Mouse (Mus musculus) hindbrain, embryonic 16.5 days (tissue): ENCODE data around the gene U2af1l4. TPM values are rescaled to one million over a fixed set of nuclear protein-coding genes. Genes with fewer than 3 reads are reported as not detected.
A peak's percentile ranks its signal among the peaks of the same experiment; 100 is the strongest.

Source experiments
- ATAC-seq: fragments of 200-750 bp; cut with Nextera tagmentation; 2 replicates; pipeline ENCODE4 v1.8.0; 2017; ENCODE audit warnings: moderate TSS enrichment, moderate library complexity
- H3K27ac ChIP-seq: fragments of 300-500 bp; sonication (generic); 2 replicates; pipeline ENCODE4 v1.5.1; 2014; ENCODE audit warnings: low read depth, mild to moderate bottlenecking, control low read depth, low read length, moderate library complexity
- H3K27me3 ChIP-seq: fragments of 300-500 bp; sonication (generic); replicated peaks from 2 replicates; pipeline ENCODE4 v1.6.1; 2014; ENCODE audit warnings: low read length; ENCODE audit not compliant: control insufficient read depth, insufficient read depth
- H3K36me3 ChIP-seq: fragments of 300-500 bp; sonication (generic); 2 replicates; pipeline ENCODE4 v1.6.1; 2014; ENCODE audit warnings: mild to moderate bottlenecking, low read length, moderate library complexity, mixed read lengths; ENCODE audit not compliant: control insufficient read depth, insufficient read depth
- H3K4me1 ChIP-seq: fragments of 300-500 bp; sonication (generic); 2 replicates; pipeline ENCODE4 v1.6.1; 2014; ENCODE audit warnings: low read depth, low read length; ENCODE audit not compliant: control insufficient read depth, insufficient read depth
- H3K4me2 ChIP-seq: fragments of 300-500 bp; sonication (generic); 2 replicates; pipeline ENCODE4 v1.6.1; 2014; ENCODE audit warnings: mild to moderate bottlenecking, low read length, control low read depth, moderate library complexity
- H3K4me3 ChIP-seq: fragments of 300-500 bp; sonication (generic); 2 replicates; pipeline ENCODE4 v1.5.1; 2014; ENCODE audit warnings: mild to moderate bottlenecking, low read length, control low read depth, moderate library complexity
- H3K9ac ChIP-seq: fragments of 300-500 bp; sonication (generic); 2 replicates; pipeline ENCODE4 v1.6.1; 2014; ENCODE audit warnings: low read depth, mild to moderate bottlenecking, control low read depth, low read length, moderate library complexity
- H3K9me3 ChIP-seq: fragments of 300-500 bp; sonication (generic); 2 replicates; pipeline ENCODE4 v1.6.1; 2014; ENCODE audit warnings: mild to moderate bottlenecking, low read length, moderate library complexity; ENCODE audit not compliant: control insufficient read depth
- WGBS: fragments of 180-500 bp; shearing (Covaris S2); extraction: QIAGEN DNeasy Blood & Tissue Kit; methylation state at CpG from one replicate; pipeline ENCODE4 v1.1.7; 2014; 5-methylcytosine and 5-hydroxymethylcytosine counted together
- polyA plus RNA-seq: library from polyadenylated mRNA; unstranded; fragments of >200 nt; fragmentation: Nextera tagmentation; extraction: Ambion mirVana; gene quantifications from 2 replicates; pipeline ENCODE4 v1.2.1, GENCODE M21; 2015

The U2af1l4 gene
- polyA plus RNA-seq, 1 experiment from 2014 or later: 96.9 TPM

GRCm38 (mm10) chr7:30599933-30600353, 36.8 kb downstream of the U2af1l4 start:
- Histone ChIP-seq H3K27ac (peak overlapping the region; percentile 37; the same call in 1 of the 2 replicates), H3K4me2 (peak overlapping the region; percentile 53), H3K4me3 (peak overlapping the region; percentile 27), H3K9me3 (no peaks in the 10 kb centered on the region), H3K4me1 (peaks cover 11% of the 10 kb centered on the region), H3K27me3 (no peaks in the 10 kb centered on the region), H3K9ac (0 out of 2 replicates have a peak overlapping the region, but pooled peaks have one; percentile 11), H3K36me3 (no peaks in the 10 kb centered on the region)
- ATAC-seq: peak; percentile 99
- WGBS: 2% methylated on average over 16 of the region's 16 CpGs

DNA sequence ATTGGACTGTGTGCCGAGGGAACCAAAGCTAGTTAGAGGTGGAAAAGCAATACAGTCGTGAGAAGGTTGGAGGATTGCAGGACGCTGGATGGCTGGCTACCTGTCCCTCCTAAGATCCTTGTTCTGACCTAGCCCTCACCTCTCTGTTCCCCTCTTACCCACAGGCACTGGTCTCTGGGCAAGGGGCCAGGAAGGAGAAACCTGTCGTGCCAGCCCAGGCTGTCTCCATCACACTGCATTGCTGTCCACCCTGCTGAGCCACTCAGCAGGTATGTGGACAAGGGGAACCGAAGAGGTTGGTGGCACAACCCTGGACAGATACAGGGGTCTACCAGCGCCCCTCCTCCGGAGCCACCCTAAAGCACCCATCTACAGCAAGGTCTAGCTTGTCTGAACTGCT, 37.5 kb downstream of the U2af1l4 start:
- Histone ChIP-seq H3K9me3 (no peaks in the 10 kb centered on the region), H3K27me3 (no peaks in the 10 kb centered on the region), H3K4me1 (peaks cover 11% of the 10 kb centered on the region), H3K36me3 (no peaks in the 10 kb centered on the region), H3K27ac (no peak overlapping the region; the same call in 1 of the 2 replicates), H3K4me2 (peak overlapping the region; percentile 53; the same call in 1 of the 2 replicates), H3K9ac (no peak overlapping the region), H3K4me3 (no peak overlapping the region)
- 0 out of 2 replicates have a peak, but pooled peaks have one; percentile 3 for ATAC-seq
- WGBS: 66% methylated on average over 7 of the region's 7 CpGs

- Histone ChIP-seq H3K4me3 (no peak overlapping the region), H3K27ac (no peak overlapping the region), H3K9me3 (no peaks in the 10 kb centered on the region), H3K4me2 (no peak overlapping the region), H3K9ac (no peak overlapping the region), H3K36me3 (no peaks in the 10 kb centered on the region), H3K27me3 (no peaks in the 10 kb centered on the region), H3K4me1 (peaks cover 11% of the 10 kb centered on the region)
- WGBS: 67% methylated on average over 3 of the region's 3 CpGs
- no peak for ATAC-seq
These were observed 39.5 kb downstream of the U2af1l4 start for GRCm38 (mm10) chr7:30602583-30602982.

GRCm38 (mm10) chr7:30604424-30604823, 41.3 kb downstream of the U2af1l4 start:
- Histone ChIP-seq H3K4me3 (no peak overlapping the region), H3K27me3 (no peaks in the 10 kb centered on the region), H3K4me1 (peaks cover 11% of the 10 kb centered on the region), H3K27ac (no peak overlapping the region), H3K36me3 (no peaks in the 10 kb centered on the region), H3K4me2 (no peak overlapping the region), H3K9me3 (no peaks in the 10 kb centered on the region), H3K9ac (no peak overlapping the region)
- WGBS: 64% methylated on average over 8 of the region's 8 CpGs
- no peak for ATAC-seq

DNA sequence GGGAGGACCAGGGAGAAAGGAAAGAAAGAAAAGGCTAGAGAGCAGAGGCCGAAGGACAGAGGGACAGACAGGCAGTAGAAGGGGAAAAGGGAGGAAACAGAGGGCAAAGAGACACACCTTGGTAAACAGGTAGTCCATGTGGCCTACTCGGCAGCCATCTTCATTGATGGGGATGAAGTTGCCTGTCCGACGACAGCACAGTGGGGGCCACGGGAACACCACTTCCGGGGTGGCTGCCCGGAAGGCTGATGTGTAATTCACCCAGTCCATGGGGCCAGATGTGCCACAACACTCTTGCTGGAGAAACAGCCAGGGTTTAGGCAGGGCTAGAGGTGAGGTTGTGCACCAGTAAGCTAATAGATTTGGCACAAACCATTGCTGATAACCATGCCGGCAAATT, 41.8 kb downstream of the U2af1l4 start:
- 89% methylated on average over 8 of the region's 8 CpGs for WGBS
- Histone ChIP-seq H3K27ac (no peak overlapping the region), H3K4me2 (no peak overlapping the region), H3K4me1 (peaks cover 6% of the 10 kb centered on the region), H3K9ac (no peak overlapping the region), H3K4me3 (no peak overlapping the region), H3K36me3 (no peaks in the 10 kb centered on the region), H3K27me3 (no peaks in the 10 kb centered on the region), H3K9me3 (no peaks in the 10 kb centered on the region)
- no peak for ATAC-seq

DNA sequence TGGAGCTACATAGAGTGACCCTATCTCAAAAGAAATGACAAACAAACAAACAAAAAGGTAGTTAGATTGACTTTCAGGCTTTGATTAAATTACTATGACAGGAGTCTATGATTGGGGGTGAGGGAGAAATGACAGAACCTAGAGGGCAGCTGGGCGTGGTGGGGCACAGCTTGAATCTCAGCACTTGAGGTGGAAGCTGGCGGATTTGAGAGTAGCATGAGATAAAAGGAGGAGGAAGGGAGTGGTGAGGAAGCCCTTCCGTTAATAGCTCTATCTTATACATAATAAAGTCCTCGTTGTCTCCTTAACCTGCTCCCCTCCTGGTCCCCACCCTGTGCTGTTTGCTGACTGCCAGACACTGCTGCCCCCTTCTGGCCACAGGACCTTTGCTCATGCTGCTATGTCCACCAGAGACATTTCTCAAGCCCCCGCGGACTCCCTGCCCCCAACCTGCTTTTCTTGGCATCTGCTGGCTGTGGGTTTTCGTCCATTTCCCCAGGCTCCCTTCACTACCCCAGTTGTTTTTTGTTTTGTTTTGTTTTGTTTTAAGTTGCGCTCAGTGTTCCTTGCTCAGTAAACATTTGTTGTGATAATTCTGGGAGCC, 44.7 kb downstream of the U2af1l4 start:
- H3K9me3 ChIP-seq: no peaks in the 10 kb centered on the region
- no peak overlapping the region for H3K4me2 ChIP-seq
- WGBS: 34% methylated on average over 8 of the region's 8 CpGs
- no peak overlapping the region for H3K27ac ChIP-seq
- H3K4me1 ChIP-seq: no peaks in the 10 kb centered on the region
- H3K4me3 ChIP-seq: no peak overlapping the region
- ATAC-seq: no peak
- H3K27me3 ChIP-seq: no peaks in the 10 kb centered on the region
- no peak overlapping the region for H3K9ac ChIP-seq
- H3K36me3 ChIP-seq: no peaks in the 10 kb centered on the region

DNA sequence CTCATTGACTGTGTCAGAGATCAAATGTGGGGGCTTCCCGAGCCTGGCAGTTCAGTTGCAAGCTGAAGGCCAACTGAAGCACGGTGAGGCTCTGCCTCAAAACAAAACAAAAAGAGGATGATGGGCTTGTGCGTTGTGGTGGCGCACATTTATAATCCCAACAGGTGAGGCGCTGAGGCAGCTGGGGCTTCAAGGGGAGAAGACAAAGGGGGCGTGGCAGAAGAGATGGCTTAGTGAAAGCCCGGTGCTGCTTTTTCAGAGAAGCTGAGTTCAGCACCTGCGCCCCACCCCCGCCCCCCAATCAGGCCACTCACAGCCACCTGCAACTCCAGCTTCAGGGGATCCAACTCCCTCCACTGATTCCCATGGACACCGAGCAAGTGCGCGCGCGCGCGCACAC, 45.4 kb downstream of the U2af1l4 start:
- H3K4me1 ChIP-seq: no peaks in the 10 kb centered on the region
- H3K27ac ChIP-seq: no peak overlapping the region
- ATAC-seq: no peak
- 50% methylated on average over 16 of the region's 16 CpGs for whole genome bisulfite sequencing
- no peaks in the 10 kb centered on the region for H3K9me3 ChIP-seq
- H3K4me3 ChIP-seq: no peak overlapping the region
- no peak overlapping the region for H3K9ac ChIP-seq
- no peaks in the 10 kb centered on the region for H3K27me3 ChIP-seq
- H3K4me2 ChIP-seq: no peak overlapping the region
- no peaks in the 10 kb centered on the region for H3K36me3 ChIP-seq

- ATAC-seq: no peak
- Histone ChIP-seq H3K27ac (no peak overlapping the region), H3K4me2 (no peak overlapping the region), H3K9ac (no peak overlapping the region), H3K4me1 (no peaks in the 10 kb centered on the region), H3K27me3 (no peaks in the 10 kb centered on the region), H3K4me3 (no peak overlapping the region), H3K36me3 (peaks cover 1% of the 10 kb centered on the region; the same call in 1 of the 2 replicates), H3K9me3 (no peaks in the 10 kb centered on the region)
- 74% methylated on average over 7 of the region's 7 CpGs for WGBS
These were observed 46.9 kb downstream of the U2af1l4 start for GRCm38 (mm10) chr7:30610043-30610442.

- Histone ChIP-seq H3K27ac (no peak within 1 kb of the TSS), H3K9me3 (no peaks in the 10 kb centered on the region), H3K9ac (no peak within 1 kb of the TSS), H3K4me3 (no peak within 1 kb of the TSS), H3K4me2 (no peak within 1 kb of the TSS), H3K36me3 (peaks cover 23% of the 10 kb centered on the region), H3K4me1 (no peaks in the 10 kb centered on the region), H3K27me3 (no peaks in the 10 kb centered on the region)
- 0 out of 2 replicates have a peak, but pooled peaks have one; percentile 21 for ATAC-seq
- 82% methylated on average over 8 of the region's 8 CpGs for WGBS
These were observed 49.7 kb downstream of the U2af1l4 start, which contains the start of gene Upk1a for GRCm38 (mm10) chr7:30612654-30613402. TSS of gene Upk1a (minus strand) at chr7:30612847.
